Mouse (Mus musculus): ENCODE data around the gene Setd4. TPM values are rescaled to one million over a fixed set of nuclear protein-coding genes. Genes with fewer than 3 reads are reported as not detected.
"Not testable (repeated sequence)": the region's sequence is repeated elsewhere in the genome, so short reads cannot be mapped to it uniquely, and the experiment has no call there.

The Setd4 gene
- polyA plus RNA-seq (2012; ENCODE audit: insufficient read depth, insufficient read length, missing spikeins) = 2.4 and 4.6 TPM in 2 replicates

DNA sequence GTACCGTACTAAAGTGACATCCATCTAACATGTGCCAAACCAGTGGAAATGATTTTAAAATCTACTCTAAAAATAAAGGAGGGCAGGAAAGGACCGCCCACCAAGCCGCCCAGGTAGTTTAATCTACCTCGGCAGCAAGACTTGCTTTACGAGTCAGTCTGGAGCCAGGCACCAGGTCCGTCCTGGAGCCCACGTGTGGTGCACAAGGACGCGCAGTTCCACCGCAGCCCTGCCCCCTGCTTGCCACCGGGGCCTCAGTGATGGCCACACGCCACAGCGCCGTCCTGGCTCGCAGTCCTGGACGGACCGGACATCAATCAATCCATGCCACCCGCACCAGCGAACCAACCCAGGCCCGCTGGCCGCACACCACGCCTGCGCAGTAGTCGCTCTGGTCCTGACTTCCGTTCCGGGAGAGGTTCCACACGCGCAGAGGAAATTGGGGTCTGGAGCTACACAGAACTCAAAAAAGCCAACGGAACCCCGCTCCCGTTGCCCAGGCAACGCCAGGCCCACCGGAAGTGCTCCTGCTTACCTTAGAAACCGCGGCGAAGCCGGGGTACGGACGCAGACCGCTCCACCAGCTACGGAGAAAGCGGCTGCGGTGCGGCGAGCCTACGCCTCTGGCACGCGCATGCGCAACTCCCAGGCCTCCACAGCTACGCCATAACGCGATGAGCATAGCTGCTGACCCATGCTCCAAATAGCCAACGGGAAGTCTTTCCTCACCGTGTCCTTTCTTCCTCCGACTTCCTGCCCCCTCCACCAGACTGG is at the start of gene Setd4:
Gene Setd4 (minus strand): TSS at position 625 of the 774 bp plus-strand sequence.
- Histone ChIP-seq H3K27ac (replicated peaks; ENCODE audit: low read depth, low read length) (peak within 1 kb of the TSS; percentile 97), H3K4me3 (ENCODE audit: insufficient read depth, low read depth, low read length) (peak within 1 kb of the TSS; percentile 70), H3K4me1 (ENCODE audit: control insufficient read depth, insufficient read depth, insufficient read length, low read length) (peaks cover 4% of the 10 kb centered on the region; the same call in 1 of the 2 replicates)

DNA sequence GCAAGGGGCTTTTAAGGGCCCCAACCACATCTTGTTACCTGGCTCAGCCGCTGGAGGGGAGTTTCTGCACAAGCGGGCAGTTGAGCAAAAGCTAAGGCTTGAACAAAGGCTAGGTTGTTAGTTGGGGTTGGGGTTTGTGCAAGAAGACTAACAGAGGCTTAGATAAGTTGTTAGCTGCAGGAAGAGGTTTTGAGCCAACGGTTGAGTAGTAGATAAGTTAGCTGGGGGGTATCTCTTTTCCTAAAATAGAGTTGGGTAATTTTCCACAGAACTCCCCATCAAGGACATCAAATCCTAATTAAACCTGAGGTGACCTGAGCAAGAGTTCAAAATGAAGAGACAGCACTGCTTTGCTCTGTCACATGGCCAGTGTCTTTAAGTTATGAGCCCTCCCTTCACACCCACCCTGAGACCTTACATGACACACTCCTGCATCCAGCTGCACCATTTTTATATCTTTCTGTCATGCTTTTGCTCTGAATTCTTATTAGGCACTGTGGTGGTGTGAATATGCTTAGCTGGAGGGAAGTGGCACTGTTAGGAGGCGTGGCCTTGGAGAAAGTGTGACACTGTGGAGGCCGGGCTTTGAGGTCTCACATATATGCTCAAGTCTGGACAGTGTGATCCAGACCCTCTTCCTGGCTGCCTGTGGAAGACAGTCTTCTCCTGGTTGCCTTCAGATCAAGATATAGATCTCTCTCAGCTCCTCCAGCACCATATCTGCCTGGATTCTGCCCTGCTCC is 44.7 kb upstream of the Setd4 start:
- Histone ChIP-seq H3K27ac (replicated peaks; ENCODE audit: low read depth, low read length) (no peak overlapping the region), H3K4me1 (ENCODE audit: control insufficient read depth, insufficient read depth, insufficient read length, low read length) (no peaks in the 10 kb centered on the region), H3K4me3 (ENCODE audit: insufficient read depth, low read depth, low read length) (no peak overlapping the region)

GRCm38 (mm10) chr16:93644006-93644405 is 40.1 kb upstream of the Setd4 start:
- no peak overlapping the region for H3K27ac ChIP-seq (replicated peaks; ENCODE audit: low read depth, low read length)
- H3K4me1 ChIP-seq (ENCODE audit: control insufficient read depth, insufficient read depth, insufficient read length, low read length) = no peaks in the 10 kb centered on the region
- H3K4me3 ChIP-seq (ENCODE audit: insufficient read depth, low read depth, low read length) = no peak overlapping the region

DNA sequence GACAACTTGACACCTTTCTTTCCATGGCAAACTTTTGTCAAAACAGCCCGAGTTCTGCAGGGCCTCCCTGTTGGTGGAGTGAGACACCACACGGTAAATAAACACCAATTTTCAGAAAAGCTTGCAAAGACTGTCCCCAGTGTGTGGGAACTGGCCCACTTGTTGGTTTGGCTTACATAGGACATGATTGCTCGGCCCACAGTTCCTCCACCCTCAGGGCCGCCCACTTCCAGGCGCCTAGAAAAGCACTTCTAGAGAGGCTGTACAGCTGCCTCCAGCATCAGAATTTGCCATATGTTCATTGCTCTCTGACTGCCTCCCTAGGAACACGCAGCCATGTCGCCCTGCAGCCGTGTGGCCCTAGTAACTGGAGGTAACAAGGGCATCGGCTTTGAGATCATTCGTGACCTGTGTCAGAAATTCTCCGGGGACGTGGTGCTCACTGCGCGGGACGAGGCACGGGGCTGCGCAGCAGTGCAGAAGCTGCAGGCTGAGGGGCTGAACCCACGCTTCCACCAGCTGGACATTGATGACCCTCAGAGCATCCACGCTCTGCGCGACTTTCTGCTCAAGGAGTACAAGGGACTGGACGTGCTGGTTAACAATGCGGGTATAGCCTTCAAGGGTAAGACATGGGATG is 24.0 kb upstream of the Setd4 start, which contains the start of gene Gm5678:
Gene Gm5678 (plus strand): TSS at position 337 of the 640 bp plus-strand sequence.
- Histone ChIP-seq H3K4me3 (ENCODE audit: insufficient read depth, low read depth, low read length) (no peak within 1 kb of the TSS), H3K4me1 (ENCODE audit: control insufficient read depth, insufficient read depth, insufficient read length, low read length) (peaks cover 2% of the 10 kb centered on the region; the same call in 1 of the 2 replicates), H3K27ac (replicated peaks; ENCODE audit: low read depth, low read length) (no peak within 1 kb of the TSS)

DNA sequence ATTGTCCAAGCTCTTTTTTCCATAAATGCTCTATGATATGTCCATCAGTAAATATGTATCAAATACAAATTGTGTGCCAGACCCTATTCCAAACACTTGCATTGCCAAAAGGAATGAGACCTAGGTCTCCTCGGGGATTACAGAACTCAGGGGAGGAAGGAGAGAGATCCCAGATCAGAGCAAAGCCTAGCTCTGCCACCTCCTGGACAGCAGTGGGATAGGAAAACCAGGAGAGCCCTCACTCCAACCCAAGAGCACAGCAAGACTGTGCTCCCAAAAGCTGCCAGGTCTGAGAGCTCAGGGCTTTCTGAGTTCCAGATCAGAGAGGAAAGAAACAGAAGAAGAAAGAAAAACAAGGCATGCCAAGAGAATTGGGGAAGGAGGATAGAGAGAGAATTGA is 22.9 kb upstream of the Setd4 start:
- no peak overlapping the region for H3K27ac ChIP-seq (replicated peaks; ENCODE audit: low read depth, low read length)

GRCm38 (mm10) chr16:93624671-93625070 is 20.8 kb upstream of the Setd4 start:
- peak overlapping the region; percentile 39; the same call in 1 of the 2 replicates for H3K27ac ChIP-seq (replicated peaks; ENCODE audit: low read depth, low read length)
- H3K4me3 ChIP-seq (ENCODE audit: insufficient read depth, low read depth, low read length) = no peak overlapping the region
- peaks cover 2% of the 10 kb centered on the region; the same call in 1 of the 2 replicates for H3K4me1 ChIP-seq (ENCODE audit: control insufficient read depth, insufficient read depth, insufficient read length, low read length)

More for the DNA sequence above, 22.9 kb upstream of the Setd4 start:
- no peak overlapping the region for H3K4me3 ChIP-seq (ENCODE audit: insufficient read depth, low read depth, low read length)
- H3K4me1 ChIP-seq (ENCODE audit: control insufficient read depth, insufficient read depth, insufficient read length, low read length) = peaks cover 2% of the 10 kb centered on the region; the same call in 1 of the 2 replicates

DNA sequence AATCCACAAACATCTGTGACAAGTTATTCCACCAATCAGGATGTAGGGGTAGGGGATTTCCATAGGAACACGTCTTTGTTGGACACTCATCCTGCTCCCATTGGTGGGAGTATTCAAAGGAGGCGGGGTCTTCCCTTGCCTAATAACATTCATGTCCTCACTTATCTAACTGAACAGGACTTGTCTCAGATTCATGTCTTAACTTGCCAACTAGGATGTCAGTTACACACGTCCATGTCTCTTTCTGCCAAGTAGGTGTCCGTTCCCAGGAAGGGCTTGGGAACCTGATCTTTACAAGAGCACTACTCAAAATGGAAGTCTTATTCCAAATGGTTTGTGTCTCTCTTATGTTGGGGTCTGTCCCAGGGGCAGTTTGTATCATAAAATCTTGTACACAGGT is 19.9 kb upstream of the Setd4 start:
- H3K27ac ChIP-seq (replicated peaks; ENCODE audit: low read depth, low read length) = peak overlapping the region; percentile 33; the same call in 1 of the 2 replicates
- H3K4me1 ChIP-seq (ENCODE audit: control insufficient read depth, insufficient read depth, insufficient read length, low read length); H3K4me3 ChIP-seq (ENCODE audit: insufficient read depth, low read depth, low read length): not testable (repeated sequence)

DNA sequence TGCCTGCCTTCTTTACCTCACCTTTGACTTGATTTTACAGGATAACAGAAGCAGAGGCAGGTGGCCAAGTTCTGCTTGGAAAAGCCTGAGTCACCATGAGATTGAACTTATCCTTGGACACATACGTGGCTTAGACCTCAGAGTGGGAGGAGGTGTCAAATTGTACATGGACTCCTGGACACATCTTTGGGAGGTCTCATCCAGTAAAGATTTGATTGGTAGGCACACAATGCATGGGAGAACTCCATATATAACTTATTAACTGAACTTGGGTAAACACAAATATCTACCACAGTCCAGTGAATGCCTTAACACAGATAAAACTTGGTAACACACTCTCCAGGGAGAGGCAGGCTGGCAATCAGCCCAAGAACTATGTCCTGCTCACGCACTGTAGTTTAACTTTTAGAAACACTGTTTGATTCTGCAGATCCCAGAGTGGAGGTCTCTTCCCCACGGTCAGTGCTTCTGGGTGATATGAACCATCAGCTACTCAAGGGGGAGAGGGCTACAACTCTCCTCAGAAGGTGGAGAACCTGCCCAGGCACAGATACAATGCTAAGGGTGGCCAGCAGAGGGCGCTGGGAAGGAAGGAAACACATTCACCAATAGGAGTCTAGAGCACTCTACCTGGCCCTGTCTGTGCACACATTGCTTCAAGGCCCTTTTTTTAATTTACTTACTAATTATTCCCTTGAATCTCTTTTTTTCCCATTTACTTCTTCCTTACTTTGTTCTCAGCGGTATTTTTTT is 11.4 kb upstream of the Setd4 start:
- H3K27ac ChIP-seq (replicated peaks; ENCODE audit: low read depth, low read length) = no peak overlapping the region
- no peaks in the 10 kb centered on the region for H3K4me1 ChIP-seq (ENCODE audit: control insufficient read depth, insufficient read depth, insufficient read length, low read length)
- no peak overlapping the region for H3K4me3 ChIP-seq (ENCODE audit: insufficient read depth, low read depth, low read length)

- Histone ChIP-seq H3K4me3 (ENCODE audit: insufficient read depth, low read depth, low read length) (no peak overlapping the region), H3K4me1 (ENCODE audit: control insufficient read depth, insufficient read depth, insufficient read length, low read length) (no peaks in the 10 kb centered on the region), H3K27ac (replicated peaks; ENCODE audit: low read depth, low read length) (no peak overlapping the region)
These were observed 7.1 kb upstream of the Setd4 start for GRCm38 (mm10) chr16:93610961-93611360.

- H3K4me1 ChIP-seq (ENCODE audit: control insufficient read depth, insufficient read depth, insufficient read length, low read length) = no peaks in the 10 kb centered on the region
- no peak overlapping the region for H3K4me3 ChIP-seq (ENCODE audit: insufficient read depth, low read depth, low read length)
- no peak overlapping the region for H3K27ac ChIP-seq (replicated peaks; ENCODE audit: low read depth, low read length)
These were observed 5.9 kb upstream of the Setd4 start for GRCm38 (mm10) chr16:93609796-93610195.

GRCm38 (mm10) chr16:93608731-93609130 is 4.9 kb upstream of the Setd4 start:
- Histone ChIP-seq H3K4me3 (ENCODE audit: insufficient read depth, low read depth, low read length) (peak overlapping the region; percentile 86; the same call in 1 of the 2 replicates), H3K27ac (replicated peaks; ENCODE audit: low read depth, low read length) (no peak overlapping the region), H3K4me1 (ENCODE audit: control insufficient read depth, insufficient read depth, insufficient read length, low read length) (peaks cover 4% of the 10 kb centered on the region; the same call in 1 of the 2 replicates)

GRCm38 (mm10) chr16:93607669-93608101 is 3.8 kb upstream of the Setd4 start:
- Histone ChIP-seq H3K27ac (replicated peaks; ENCODE audit: low read depth, low read length) (peak overlapping the region; percentile 67), H3K4me1 (ENCODE audit: control insufficient read depth, insufficient read depth, insufficient read length, low read length) (peaks cover 4% of the 10 kb centered on the region; the same call in 1 of the 2 replicates), H3K4me3 (ENCODE audit: insufficient read depth, low read depth, low read length) (peak overlapping the region; percentile 86)

- no peak overlapping the region for H3K27ac ChIP-seq (replicated peaks; ENCODE audit: low read depth, low read length)
- H3K4me3 ChIP-seq (ENCODE audit: insufficient read depth, low read depth, low read length) = no peak overlapping the region
- H3K4me1 ChIP-seq (ENCODE audit: control insufficient read depth, insufficient read depth, insufficient read length, low read length) = peaks cover 4% of the 10 kb centered on the region; the same call in 1 of the 2 replicates
These were observed 2.3 kb upstream of the Setd4 start for GRCm38 (mm10) chr16:93606146-93606545.

DNA sequence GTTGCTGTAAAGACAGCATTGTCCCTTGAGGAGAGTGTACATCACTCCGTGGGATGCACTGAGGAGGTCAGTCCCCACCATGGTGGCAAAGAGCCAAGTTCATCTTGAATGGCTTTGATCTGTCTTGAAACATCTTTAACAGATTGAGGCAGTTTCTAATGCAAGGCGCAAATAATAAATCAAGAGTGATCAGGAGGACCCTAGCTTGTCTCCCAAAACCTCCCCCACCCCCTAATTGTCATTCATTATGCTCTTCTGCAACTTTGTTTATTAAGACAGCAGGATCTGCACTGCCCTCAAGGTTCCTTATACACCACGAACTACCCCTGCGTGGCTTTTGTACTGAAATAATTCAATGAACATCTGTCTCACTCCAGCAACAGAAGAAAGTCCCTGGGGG is 1.7 kb upstream of the Setd4 start, which contains the start of gene Cbr1:
Gene Cbr1 (plus strand): TSS at position 301 of the 400 bp plus-strand sequence.
- Histone ChIP-seq H3K4me3 (ENCODE audit: insufficient read depth, low read depth, low read length) (peak within 1 kb of the TSS; percentile 70), H3K27ac (replicated peaks; ENCODE audit: low read depth, low read length) (peak within 1 kb of the TSS; percentile 97), H3K4me1 (ENCODE audit: control insufficient read depth, insufficient read depth, insufficient read length, low read length) (peaks cover 4% of the 10 kb centered on the region; the same call in 1 of the 2 replicates)
